Mouse (Mus musculus): ENCODE measurements around the gene Lcor.

Gene Lcor

DNA sequence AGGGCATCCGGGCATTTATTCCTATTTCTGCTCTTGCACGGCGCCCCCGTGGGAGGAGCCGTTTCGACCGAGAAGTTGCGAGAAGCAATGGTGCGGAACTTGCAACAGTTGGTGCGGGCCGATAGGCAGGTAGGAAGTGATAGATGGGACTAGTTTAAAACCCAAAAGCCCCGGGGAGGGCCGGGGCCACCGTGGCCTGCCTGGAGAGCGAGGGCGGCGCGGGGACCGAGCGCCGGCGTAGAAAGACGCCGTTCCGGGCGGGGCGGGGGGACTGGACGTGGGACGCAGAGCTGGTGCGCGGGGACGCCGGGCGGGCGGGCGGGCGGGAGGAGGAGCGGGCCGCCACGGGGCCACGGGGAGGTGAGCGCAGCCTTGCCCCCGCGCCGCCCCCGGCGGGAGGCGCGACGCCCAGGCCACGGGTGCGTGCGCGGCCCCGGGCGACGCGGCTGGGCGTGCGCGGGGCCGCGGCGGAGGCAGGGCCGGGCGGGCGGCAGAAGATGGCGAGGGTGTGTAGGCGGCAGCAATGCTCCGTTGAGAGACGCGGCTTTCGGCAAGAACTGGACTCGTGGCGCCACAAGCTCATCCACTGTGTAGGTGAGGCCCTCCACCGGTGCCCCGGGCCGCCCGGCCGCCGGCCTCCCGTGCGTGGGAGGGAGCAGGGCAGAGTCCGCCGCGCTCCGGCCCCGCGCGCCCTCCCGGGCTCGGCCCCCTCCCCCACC lies at the start of gene Lcor:
Lcor (plus strand) TSS at position 448 of the 719 bp plus-strand sequence.
- DNase-seq = peak; percentile 87

- no peak for DNase-seq
Measured at GRCm38 (mm10) chr19:41435366-41435765, 47.1 kb upstream of the Lcor start.

GRCm38 (mm10) chr19:41436461-41436860 lies 46.0 kb upstream of the Lcor start:
- DNase-seq = peak; percentile 24

GRCm38 (mm10) chr19:41438953-41439352 lies 43.5 kb upstream of the Lcor start:
- DNase-seq = no peak

DNA sequence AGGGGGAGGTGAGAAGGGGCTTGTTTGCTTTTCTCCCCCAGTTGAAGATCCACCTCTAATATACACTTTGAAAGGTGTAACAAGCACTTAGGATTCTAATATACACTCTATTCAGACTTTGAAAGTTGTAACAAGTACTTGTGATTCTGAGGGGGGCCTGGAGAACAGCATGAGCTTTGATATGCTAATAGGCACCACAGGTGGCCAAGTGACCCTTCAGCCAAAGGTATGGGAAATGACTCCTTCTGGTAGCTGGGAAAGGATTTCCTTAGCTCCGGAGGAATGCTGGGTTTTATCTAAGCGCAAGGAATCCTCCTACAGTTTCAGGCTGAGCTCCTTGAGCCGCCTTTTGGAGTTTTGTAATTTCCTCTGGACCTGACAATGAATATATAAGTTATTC lies 41.0 kb upstream of the Lcor start:
- no peak for DNase-seq

GRCm38 (mm10) chr19:41441911-41442607 lies 40.4 kb upstream of the Lcor start:
- no peak for DNase-seq

DNA sequence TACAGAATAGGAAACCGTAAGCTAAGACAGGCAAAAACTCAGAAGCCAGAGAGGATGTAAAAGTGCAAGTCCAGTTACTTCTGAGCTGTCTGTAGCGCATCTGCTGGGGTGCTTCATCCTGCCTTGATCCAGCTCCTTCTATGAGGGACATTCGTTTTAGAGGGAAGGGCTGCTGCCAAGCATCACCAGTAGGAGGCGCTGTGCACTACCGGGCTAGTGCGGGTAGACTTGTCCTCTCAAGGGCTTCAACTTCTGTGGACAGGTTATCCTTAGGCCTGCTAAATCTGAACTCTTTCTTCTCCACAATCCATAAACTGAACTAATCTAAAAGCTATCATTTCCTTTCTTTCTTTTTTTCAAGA lies 39.8 kb upstream of the Lcor start:
- DNase-seq = peak; percentile 73

GRCm38 (mm10) chr19:41444491-41444890 lies 37.9 kb upstream of the Lcor start:
- DNase-seq = no peak

- no peak for DNase-seq
Measured at GRCm38 (mm10) chr19:41445013-41445610, 37.3 kb upstream of the Lcor start.

GRCm38 (mm10) chr19:41445723-41446122 lies 36.7 kb upstream of the Lcor start:
- DNase-seq = no peak

DNA sequence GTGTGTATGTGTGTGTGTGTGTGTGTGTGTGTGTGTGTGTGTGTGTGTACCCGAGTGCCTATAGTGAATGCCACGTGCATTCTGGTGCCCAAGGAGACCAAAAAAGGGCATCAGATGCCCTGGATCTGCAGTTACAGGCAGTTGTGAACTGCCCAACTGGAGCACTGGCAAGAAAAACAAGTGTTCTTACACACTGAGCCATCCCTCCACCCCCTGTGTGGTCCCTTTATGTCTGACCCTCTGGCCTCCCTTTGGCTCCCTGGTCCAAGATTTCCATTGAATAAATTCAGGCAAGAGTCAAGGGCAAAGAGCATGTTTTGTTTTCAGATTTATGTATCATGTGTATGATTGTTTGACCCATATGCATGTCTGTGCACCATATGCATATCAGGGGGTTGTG lies 35.3 kb upstream of the Lcor start:
- no peak for DNase-seq

- DNase-seq = no peak
Measured at GRCm38 (mm10) chr19:41447760-41448159, 34.7 kb upstream of the Lcor start.

- no peak for DNase-seq
Measured at GRCm38 (mm10) chr19:41449415-41450075, 32.9 kb upstream of the Lcor start.

- no peak for DNase-seq
Measured at GRCm38 (mm10) chr19:41452166-41452565, 30.3 kb upstream of the Lcor start.

- no peak for DNase-seq
Measured at GRCm38 (mm10) chr19:41454601-41455000, 27.8 kb upstream of the Lcor start.

DNA sequence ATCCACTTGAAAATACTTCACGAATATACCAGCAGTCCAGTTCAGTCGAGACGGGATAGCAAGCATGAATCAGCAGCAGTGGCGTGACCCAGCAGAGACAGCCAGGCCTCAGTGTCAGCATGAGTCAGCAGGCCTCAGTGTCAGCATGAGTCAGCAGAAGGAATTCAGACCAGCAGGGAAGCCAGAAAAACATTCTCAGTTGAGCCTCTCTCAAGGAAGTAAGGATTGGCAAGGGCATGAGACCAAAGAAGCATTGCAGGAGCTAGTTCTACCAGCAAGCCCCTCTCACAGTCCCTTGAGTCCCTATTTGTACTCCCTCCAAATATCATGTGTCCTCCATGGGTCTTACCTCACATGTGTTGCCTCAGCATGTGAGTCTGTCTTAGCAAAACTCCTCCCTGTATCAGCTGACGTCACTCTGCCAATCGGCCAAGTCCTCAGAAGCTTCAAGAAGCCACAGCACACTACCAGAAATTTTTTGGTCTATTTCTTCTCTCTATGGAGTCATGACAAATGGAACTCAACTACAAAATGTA lies 27.3 kb upstream of the Lcor start:
- DNase-seq = no peak

DNA sequence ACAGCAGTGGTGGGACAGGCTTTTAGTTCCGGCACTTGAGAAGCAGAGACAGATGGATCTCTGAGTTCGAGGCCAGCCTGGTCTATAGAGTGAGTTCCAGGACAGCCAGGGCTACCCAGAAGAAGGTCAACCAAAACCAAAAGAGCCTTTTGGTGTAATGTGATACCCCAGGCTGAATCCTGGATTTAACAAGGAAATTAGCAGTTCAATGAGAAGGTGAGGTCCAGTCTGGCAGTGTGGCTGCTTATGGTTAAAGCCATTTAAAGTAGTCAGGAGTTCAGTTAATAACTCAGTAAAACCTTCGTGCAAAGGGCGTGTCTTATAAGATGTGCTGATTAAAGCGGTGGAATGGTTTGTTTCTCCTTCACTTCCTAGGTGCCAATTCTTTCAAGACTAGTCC lies 25.3 kb upstream of the Lcor start:
- DNase-seq = no peak

DNA sequence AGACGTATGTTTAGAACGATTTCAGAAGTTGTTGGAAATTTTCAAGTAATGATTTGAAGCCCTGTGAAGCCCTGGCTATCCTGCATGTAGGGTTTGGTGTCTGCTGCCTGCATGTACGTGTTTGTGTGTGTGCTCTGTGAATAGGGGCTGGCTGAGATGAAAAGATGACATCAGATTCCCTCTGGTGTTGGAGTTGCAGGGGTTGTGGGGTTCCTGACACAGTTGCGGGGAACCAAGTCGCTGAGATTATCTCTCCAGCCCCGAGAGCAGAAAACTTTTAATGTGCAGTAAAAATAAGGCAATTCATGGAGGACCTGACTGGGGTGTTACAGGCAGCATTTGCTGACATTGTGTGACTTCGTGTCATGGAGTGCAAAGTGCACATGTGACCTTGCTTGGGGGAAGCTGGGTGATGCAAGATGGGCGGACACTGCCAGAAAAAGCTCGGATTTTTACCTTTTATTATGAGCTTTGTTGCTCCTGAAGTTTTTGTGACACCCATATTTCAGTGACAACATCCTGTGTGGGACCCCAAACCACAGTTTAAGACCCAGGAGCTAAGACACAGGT lies 20.2 kb upstream of the Lcor start:
- DNase-seq = no peak

DNA sequence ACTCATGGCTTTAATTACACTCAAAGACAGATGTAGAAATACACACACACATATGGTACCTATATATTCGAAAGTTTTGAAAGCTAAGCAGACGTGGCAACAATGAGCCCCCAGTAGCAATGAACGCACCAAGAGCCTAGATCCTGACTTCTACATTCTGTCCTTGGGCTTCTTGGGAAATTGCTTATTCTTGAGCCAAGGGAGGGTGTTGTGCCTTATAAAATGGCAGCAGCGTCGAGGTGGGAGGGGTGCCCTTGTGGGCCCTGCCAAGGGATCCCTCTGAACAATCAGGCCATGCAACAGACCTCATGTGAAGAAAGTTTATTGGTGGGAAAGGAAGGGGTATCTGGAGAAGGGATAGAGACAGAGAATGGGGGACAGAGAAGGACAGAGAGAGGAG lies 18.6 kb upstream of the Lcor start:
- no peak for DNase-seq

- DNase-seq = no peak
Measured at GRCm38 (mm10) chr19:41466475-41466874, 16.0 kb upstream of the Lcor start.

DNA sequence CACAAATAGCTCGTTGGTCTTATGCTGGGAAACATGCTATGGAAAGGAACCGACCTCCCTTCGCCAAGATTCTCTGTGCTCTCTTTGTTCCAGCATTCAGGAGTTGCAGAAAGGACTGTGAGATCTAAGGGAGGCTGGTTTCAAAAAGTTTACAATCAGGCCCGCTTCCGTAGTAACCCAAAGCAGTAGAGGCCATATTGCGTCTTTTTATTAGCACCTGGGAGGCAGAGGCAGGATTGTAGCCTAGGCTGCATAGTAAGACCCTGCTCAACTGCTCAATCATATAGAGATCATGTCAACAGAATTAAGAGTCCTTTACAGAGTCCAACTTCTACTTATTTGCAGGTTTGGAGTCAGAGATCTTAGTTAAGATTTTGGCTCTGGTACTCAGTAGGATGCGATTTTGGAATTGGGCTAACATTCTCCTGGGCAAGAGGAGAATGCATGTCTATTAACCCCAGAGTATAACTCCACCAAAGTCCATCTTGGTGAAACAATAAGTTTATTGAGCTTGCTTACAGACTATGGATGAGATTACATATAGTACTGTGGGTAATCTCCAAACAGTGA lies 8.8 kb upstream of the Lcor start:
- DNase-seq = no peak

DNA sequence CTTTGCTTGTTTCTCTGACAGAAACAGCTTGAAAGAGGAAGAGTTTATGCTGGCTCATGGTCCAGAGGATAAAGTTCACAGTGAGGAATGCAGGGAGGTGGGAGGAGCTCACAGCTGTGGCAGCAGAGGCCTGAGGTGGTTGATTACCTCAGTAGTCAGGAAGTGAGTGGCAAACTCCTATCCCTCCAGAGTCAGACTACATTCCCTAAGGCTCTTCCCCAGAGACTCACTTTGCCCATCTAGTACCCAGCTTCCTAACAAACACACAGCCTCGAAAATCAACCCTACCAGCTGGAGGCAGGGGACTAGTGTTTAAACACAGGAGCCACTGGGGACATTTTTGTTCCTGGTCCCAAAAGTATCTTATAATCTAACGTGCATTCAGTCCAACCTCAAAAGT lies 7.5 kb upstream of the Lcor start:
- DNase-seq = no peak
